Comparison of ENCODE assay signal across 10 mouse cellular contexts in the genomic region with DNA sequence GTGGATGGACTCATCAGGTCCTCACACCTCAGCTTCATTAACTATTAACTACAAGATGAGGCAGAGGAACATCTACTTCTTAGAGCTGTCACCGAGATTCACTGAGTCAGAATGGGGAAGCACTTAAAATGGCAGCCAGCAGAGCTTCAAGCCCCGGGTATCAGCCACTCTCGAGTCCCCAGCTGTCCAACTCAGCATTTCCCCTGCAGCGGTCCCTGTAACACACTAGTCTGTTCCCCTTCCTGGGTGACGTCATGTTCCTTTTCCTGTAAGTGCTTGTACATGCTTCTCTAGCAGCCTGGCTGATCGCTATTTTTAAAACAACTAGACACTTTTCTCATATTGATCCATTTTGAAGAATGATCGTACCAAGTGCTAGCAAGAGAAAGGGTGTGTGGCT. TPM values are rescaled to one million over a fixed set of nuclear protein-coding genes. Genes with fewer than 3 reads are reported as not detected.
DNase-seq lines count a peak whose midpoint lies in the region; ATAC-seq and TF ChIP-seq lines count a peak whose summit lies in the region.
"Had no signal": no experiment of that assay in that cellular context is flagged by ENCODE, and none has a peak within 500 bp of the region (broad histone marks: within the 10 kb centered on the region; RNA-seq: fewer than 3 reads in every experiment).

No protein-coding gene starts in this region.

- H3K4me3 ChIP-seq in liver, adult 2 months (ENCODE audit: insufficient read depth, low read depth, low read length) = no peak overlapping the region
- H3K4me3 ChIP-seq in forebrain, embryonic 15.5 days = no peak overlapping the region
- H3K4me3 ChIP-seq: stomach, embryonic 15.5 days had no signal

- TF ChIP-seq POLR2A in liver, adult 2 months (IDR thresholded peaks at IDR 0.05; ENCODE audit: extremely low read depth, insufficient read depth, low read length) = no peak

- ATAC-seq in forebrain, embryonic 15.5 days (replicated peaks) = no peak
- ATAC-seq in erythroblast, adult 5-6 weeks (replicated peaks; ENCODE audit: low FRiP score, poor library complexity, severe bottlenecking) = no peak

- no peak overlapping the region for H3K27ac ChIP-seq in liver, adult 2 months (replicated peaks; ENCODE audit: insufficient read depth, low read depth, low read length)
- H3K27ac ChIP-seq in forebrain, embryonic 15.5 days (replicated peaks) = no peak overlapping the region
- H3K27ac ChIP-seq: stomach, embryonic 15.5 days had no signal

- no peak overlapping the region for H3K9ac ChIP-seq in liver, adult 2 months (ENCODE audit: low read depth, low read length)
- no peak overlapping the region for H3K9ac ChIP-seq in forebrain, embryonic 15.5 days (replicated peaks)
- H3K9ac ChIP-seq: stomach, embryonic 15.5 days had no signal

- peak; percentile 68 for DNase-seq in layer of hippocampus, adult 11-12 months (ENCODE audit: low spot score)
- no peak for DNase-seq in layer of hippocampus, postnatal 25 days (ENCODE audit: extremely low spot score in 1 of 2, low spot score in 1 of 2)
- DNase-seq in frontal cortex, postnatal 10 days (ENCODE audit: low spot score in 2 of 2) = peak; percentile 34 to 55
- peak; percentile 56 for DNase-seq in liver, adult 2 months (ENCODE audit: extremely low read depth, low read depth, low spot score)
- peak; percentile 66 to 80 for DNase-seq in right cerebral cortex, postnatal 10 days (ENCODE audit: low spot score in 2 of 2)
- no peak for DNase-seq in neural tube, embryonic 10.5 days (ENCODE audit: extremely low spot score, low spot score)

- H3K27me3 ChIP-seq in liver, adult 2 months (ENCODE audit: control insufficient read depth, insufficient read depth, low read length) = no peaks in the 10 kb centered on the region
- H3K27me3 ChIP-seq in forebrain, embryonic 15.5 days = no peaks in the 10 kb centered on the region
- H3K27me3 ChIP-seq: stomach, embryonic 15.5 days had no signal

- no peak overlapping the region for H3K4me2 ChIP-seq in forebrain, embryonic 15.5 days (replicated peaks)
- H3K4me2 ChIP-seq: stomach, embryonic 15.5 days had no signal

- no peak for TF ChIP-seq CTCF in liver, adult 2 months (IDR thresholded peaks at IDR 0.05; ENCODE audit: low read depth, low read length)

- H3K36me3 ChIP-seq in liver, adult 2 months (ENCODE audit: control insufficient read depth, insufficient read depth, low read length) = no peaks in the 10 kb centered on the region
- H3K36me3 ChIP-seq in forebrain, embryonic 15.5 days = no peaks in the 10 kb centered on the region
- H3K36me3 ChIP-seq: stomach, embryonic 15.5 days had no signal

- H3K4me1 ChIP-seq in liver, adult 2 months (ENCODE audit: control insufficient read depth, insufficient read depth, low read length) = peaks cover 4% of the 10 kb centered on the region
- H3K4me1 ChIP-seq in forebrain, embryonic 15.5 days = no peaks in the 10 kb centered on the region
- H3K4me1 ChIP-seq: stomach, embryonic 15.5 days had no signal

- WGBS in liver, adult 2 months = 74% methylated on average over 7 of the region's 7 CpGs
- 84% methylated on average over 7 of the region's 7 CpGs for WGBS in forebrain, embryonic 15.5 days

- H3K9me3 ChIP-seq in forebrain, embryonic 15.5 days = no peaks in the 10 kb centered on the region
- H3K9me3 ChIP-seq: stomach, embryonic 15.5 days had no signal

- H3K79me2 ChIP-seq in liver, adult 2 months (ENCODE audit: control insufficient read depth, insufficient read depth, low read length) = no peaks in the 10 kb centered on the region

RNA-seq across cellular contexts. Expression of gene Arpc2, which starts 8.6 kb away (rescaled TPM):
- total RNA-seq in layer of hippocampus, postnatal 25 days (2021) = 100 to 1,000 TPM; 404 to 421 TPM
- 83.4 and 96.3 TPM in 2 replicates for total RNA-seq in liver, adult 2 months (2014; rRNA removed)
- 59.2 and 70.5 TPM in 2 replicates for polyA plus RNA-seq in liver, adult 2 months (2012; rRNA removed)
- polyA plus RNA-seq in forebrain, embryonic 15.5 days (2015; fragmentation: Nextera tagmentation; extraction: Ambion mirVana) = 403 and 418 TPM in 2 replicates
- total RNA-seq in erythroblast, adult 5-6 weeks (2015; ENCODE audit: low replicate concordance) = 283 and 297 TPM in 2 replicates
- total RNA-seq in erythroblast, adult 5-6 weeks (2017; ENCODE audit: low replicate concordance) = 147 and 152 TPM in 2 replicates

RNA-seq across cellular contexts. Expression of gene Cxcr1, which starts 32.9 kb away (rescaled TPM):
- not detected for total RNA-seq in layer of hippocampus, postnatal 25 days (2021)
- total RNA-seq in liver, adult 2 months (2014; rRNA removed) = not detected in 2 replicates
- polyA plus RNA-seq in liver, adult 2 months (2012; rRNA removed) = not detected in 2 replicates
- not detected in 2 replicates for polyA plus RNA-seq in forebrain, embryonic 15.5 days (2015; fragmentation: Nextera tagmentation; extraction: Ambion mirVana)
- not detected in 2 replicates for total RNA-seq in erythroblast, adult 5-6 weeks (2015; ENCODE audit: low replicate concordance)
- total RNA-seq in erythroblast, adult 5-6 weeks (2017; ENCODE audit: low replicate concordance) = not detected in 2 replicates
- polyA plus RNA-seq: brain, embryonic 14.5 days; stomach, embryonic 15.5 days had no signal

RNA-seq across cellular contexts. Expression of gene Gpbar1, which starts 51.0 kb away (rescaled TPM):
- not detected for total RNA-seq in layer of hippocampus, postnatal 25 days (2021)
- total RNA-seq in liver, adult 2 months (2014; rRNA removed) = not detected in 2 replicates
- 0.11 and 0.20 TPM in 2 replicates for polyA plus RNA-seq in liver, adult 2 months (2012; rRNA removed)
- polyA plus RNA-seq in forebrain, embryonic 15.5 days (2015; fragmentation: Nextera tagmentation; extraction: Ambion mirVana) = 0.34 TPM in 1 of 2 replicates, not detected in the other
- not detected in 2 replicates for total RNA-seq in erythroblast, adult 5-6 weeks (2015; ENCODE audit: low replicate concordance)
- not detected in 2 replicates for total RNA-seq in erythroblast, adult 5-6 weeks (2017; ENCODE audit: low replicate concordance)

RNA-seq across cellular contexts. Expression of gene Aamp, which starts 57.2 kb away (rescaled TPM):
- total RNA-seq in layer of hippocampus, postnatal 25 days (2021) = 100 to 1,000 TPM; 143 to 156 TPM
- 112 and 115 TPM in 2 replicates for total RNA-seq in liver, adult 2 months (2014; rRNA removed)
- polyA plus RNA-seq in liver, adult 2 months (2012; rRNA removed) = 156 TPM in 2 replicates
- 211 and 214 TPM in 2 replicates for polyA plus RNA-seq in forebrain, embryonic 15.5 days (2015; fragmentation: Nextera tagmentation; extraction: Ambion mirVana)
- 4.6 and 10.4 TPM in 2 replicates for total RNA-seq in erythroblast, adult 5-6 weeks (2015; ENCODE audit: low replicate concordance)
- 15.3 and 27.6 TPM in 2 replicates for total RNA-seq in erythroblast, adult 5-6 weeks (2017; ENCODE audit: low replicate concordance)

RNA-seq across cellular contexts. Expression of gene Pnkd, which starts 57.4 kb away (rescaled TPM):
- 100 to 1,000 TPM; 192 to 193 TPM for total RNA-seq in layer of hippocampus, postnatal 25 days (2021)
- total RNA-seq in liver, adult 2 months (2014; rRNA removed) = 28.0 and 34.4 TPM in 2 replicates
- polyA plus RNA-seq in liver, adult 2 months (2012; rRNA removed) = 130 and 138 TPM in 2 replicates
- 99.2 and 104 TPM in 2 replicates for polyA plus RNA-seq in forebrain, embryonic 15.5 days (2015; fragmentation: Nextera tagmentation; extraction: Ambion mirVana)
- total RNA-seq in erythroblast, adult 5-6 weeks (2015; ENCODE audit: low replicate concordance) = 7.1 and 17.7 TPM in 2 replicates
- total RNA-seq in erythroblast, adult 5-6 weeks (2017; ENCODE audit: low replicate concordance) = 2.4 TPM in 1 of 2 replicates, not detected in the other

Comparison
In these comparisons a context has a peak if more than half of its experiments do, and no peak if none do; other contexts are left out.
1. DNase-seq: peak in layer of hippocampus, adult 11-12 months (single experiment), frontal cortex, postnatal 10 days (2 of 2), liver, adult 2 months (single experiment) and right cerebral cortex, postnatal 10 days (2 of 2); none in layer of hippocampus, postnatal 25 days (0 of 2) and neural tube, embryonic 10.5 days (single experiment).